Mouse (Mus musculus): ENCODE results near the gene Stat5b.
A peak's percentile ranks its signal among the peaks of the same experiment; 100 is the strongest.

The Stat5b gene

DNA sequence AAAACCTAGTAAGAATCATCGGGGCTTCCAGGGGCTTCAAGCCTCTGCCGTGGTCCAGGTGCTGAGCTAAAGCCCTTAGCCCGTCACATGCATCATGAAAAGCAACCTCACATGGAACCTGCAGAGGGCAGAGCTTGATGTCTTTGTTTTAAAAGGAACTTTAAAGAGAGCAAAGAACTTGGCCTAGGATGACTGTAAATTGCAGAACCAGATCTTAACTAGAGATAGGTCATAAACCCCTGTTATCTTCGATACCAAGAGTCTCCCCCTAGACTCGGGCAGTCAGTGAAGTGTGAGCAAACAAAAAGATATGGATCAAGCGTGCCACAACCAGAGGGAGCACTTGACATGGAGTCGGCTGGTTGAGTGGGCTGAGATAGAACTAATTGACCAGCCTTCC lies 15.1 kb upstream of the Stat5b start:
- DNase-seq (ENCODE audit: low spot score): no peak

- DNase-seq (ENCODE audit: low spot score): no peak
Observed at GRCm38 (mm10) chr11:100863141-100863540, 12.6 kb upstream of the Stat5b start.

- no peak for DNase-seq (ENCODE audit: low spot score)
Observed at GRCm38 (mm10) chr11:100861836-100862235, 11.3 kb upstream of the Stat5b start.

GRCm38 (mm10) chr11:100861335-100861734 lies 10.8 kb upstream of the Stat5b start:
- no peak for DNase-seq (ENCODE audit: low spot score)

GRCm38 (mm10) chr11:100860198-100861048 lies 9.9 kb upstream of the Stat5b start:
- peak; percentile 87 for DNase-seq (ENCODE audit: low spot score)

GRCm38 (mm10) chr11:100859579-100860075 lies 9.1 kb upstream of the Stat5b start:
- no peak for DNase-seq (ENCODE audit: low spot score)

GRCm38 (mm10) chr11:100858935-100859578 lies 8.5 kb upstream of the Stat5b start, which contains the start of gene Stat5a:
Gene Stat5a, plus strand, starts transcription at chr11:100859351.
- DNase-seq (ENCODE audit: low spot score): peak; percentile 87

- no peak for DNase-seq (ENCODE audit: low spot score)
Observed at GRCm38 (mm10) chr11:100857960-100858359, 7.4 kb upstream of the Stat5b start.

- DNase-seq (ENCODE audit: low spot score): no peak
Observed at GRCm38 (mm10) chr11:100855178-100855577, 4.7 kb upstream of the Stat5b start.

- no peak for DNase-seq (ENCODE audit: low spot score)
Observed at GRCm38 (mm10) chr11:100854268-100854667, 3.7 kb upstream of the Stat5b start.

GRCm38 (mm10) chr11:100853018-100853417 lies 2.5 kb upstream of the Stat5b start:
- DNase-seq (ENCODE audit: low spot score): no peak

DNA sequence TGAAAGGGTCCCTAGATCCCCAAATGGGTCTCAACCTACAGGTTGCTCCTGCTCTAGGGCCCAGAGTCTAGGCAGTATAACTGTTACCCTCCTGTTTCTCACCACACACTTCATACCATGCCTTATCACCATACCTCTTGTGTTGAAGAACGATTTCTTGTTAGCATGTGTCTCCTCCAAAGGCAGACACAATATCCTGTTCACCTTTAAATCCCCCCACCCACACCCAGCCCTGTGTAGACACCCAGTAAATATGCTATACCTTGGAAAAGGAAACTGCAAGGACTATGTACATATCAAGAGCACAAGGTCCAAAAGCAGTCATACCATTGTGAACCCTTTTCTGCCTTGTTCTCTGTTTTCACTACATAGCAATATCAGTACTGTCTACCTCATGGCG lies 1.6 kb upstream of the Stat5b start:
- no peak for DNase-seq (ENCODE audit: low spot score)

DNA sequence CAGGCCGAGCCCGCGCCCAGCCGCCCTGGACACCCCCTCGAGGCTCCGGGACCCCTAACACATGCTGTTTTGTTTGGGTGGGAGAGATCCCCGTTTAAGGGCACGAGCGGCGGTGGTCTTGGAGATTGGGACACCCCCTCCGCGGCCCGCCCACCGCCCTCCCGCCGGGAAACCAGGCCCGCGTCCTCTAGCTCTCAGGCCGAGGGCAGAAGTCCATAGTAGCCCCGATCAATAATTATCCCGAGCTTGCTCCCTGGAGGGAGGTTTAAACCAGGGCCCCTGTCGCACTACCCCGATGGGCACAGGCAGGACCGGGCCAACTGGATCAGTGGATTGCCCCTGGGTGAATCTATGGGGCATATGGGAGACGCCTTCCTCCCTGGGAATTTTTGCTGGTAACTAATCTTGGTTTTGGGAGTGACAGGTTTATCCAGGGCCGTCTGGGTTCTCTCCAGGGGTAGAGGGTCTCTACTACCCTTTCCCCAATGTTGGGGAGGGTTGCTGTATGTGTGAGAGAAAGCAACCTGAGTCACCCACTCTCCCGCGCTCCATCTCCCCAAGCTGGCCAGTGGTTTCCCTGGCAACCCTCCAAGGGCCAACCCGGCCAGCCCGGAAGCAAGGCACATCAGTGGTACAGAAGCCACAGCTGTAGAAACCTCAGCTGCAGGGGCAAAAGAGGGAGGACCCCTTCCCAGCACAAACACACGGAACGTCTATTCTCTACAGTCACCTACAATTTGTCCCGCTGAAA lies 429 bp upstream of the Stat5b start:
- peak; percentile 68 for DNase-seq (ENCODE audit: low spot score)

- no peak for DNase-seq (ENCODE audit: low spot score)
Observed at GRCm38 (mm10) chr11:100849456-100850037, 977 bp downstream of the Stat5b start.

DNA sequence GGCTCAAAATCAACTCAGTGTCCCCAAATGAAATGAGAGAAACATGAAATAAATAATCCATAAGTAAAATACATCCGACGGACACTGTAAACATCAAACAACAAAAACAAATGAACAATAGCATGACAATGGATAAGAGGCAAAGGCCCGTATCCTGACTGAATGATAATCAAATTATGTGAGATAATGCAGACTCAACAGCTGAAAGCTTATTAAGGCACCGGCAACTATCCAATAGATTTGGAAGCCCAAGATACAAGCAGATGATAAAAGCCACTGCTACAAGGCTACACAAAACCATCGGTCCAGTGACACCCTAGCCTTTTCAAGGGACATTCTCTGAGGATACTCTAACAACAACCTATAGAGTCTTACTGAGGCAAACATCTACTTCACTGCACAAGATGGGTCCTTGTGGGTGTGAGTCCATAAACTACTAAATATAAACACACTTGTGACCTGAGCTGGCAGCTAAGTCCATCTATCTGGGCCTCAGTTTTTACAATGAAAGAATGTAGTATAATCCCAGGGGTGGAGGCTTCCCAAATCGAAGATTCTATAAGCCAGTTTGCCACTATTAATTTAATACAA lies 1.6 kb downstream of the Stat5b start:
- no peak for DNase-seq (ENCODE audit: low spot score)

- no peak for DNase-seq (ENCODE audit: low spot score)
Observed at GRCm38 (mm10) chr11:100848080-100848479, 2.4 kb downstream of the Stat5b start.

DNA sequence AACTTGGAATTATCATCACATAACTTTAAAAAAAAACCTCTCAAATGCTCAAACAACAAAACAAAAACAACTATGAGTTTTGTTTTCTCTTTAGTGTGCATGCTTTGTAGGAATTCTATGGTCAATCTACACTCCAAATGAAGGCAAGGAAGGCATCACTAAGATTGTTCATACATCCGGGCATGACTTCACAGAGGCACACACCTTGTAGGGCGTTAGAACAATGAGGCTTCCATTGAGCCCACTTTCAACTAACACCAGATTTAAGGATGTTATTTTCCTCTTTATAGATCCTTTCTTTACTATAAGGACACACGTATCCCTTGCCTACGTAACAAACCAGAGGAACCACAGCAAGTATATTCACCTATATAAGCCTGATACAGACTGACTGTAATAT lies 3.0 kb downstream of the Stat5b start:
- no peak for DNase-seq (ENCODE audit: low spot score)

DNA sequence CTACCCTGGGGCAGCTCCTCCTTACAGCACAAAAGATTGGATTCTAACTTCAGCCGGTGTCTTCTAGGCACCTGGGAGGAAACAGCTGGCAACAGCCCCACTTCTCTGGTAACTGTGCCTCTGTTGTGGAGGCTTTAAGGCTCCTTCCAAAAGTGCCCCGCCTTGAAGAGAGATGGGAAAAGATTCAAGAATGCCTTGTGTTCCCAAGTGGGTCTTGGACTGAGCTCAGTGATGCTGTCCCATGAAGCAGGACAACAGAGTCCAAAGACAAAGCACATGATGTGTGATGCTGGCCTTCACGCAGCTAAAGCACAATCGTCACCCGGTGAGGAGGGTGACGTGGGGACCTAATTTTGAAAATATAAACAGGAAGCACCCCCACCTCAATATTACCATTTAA lies 4.7 kb downstream of the Stat5b start:
- no peak for DNase-seq (ENCODE audit: low spot score)

DNA sequence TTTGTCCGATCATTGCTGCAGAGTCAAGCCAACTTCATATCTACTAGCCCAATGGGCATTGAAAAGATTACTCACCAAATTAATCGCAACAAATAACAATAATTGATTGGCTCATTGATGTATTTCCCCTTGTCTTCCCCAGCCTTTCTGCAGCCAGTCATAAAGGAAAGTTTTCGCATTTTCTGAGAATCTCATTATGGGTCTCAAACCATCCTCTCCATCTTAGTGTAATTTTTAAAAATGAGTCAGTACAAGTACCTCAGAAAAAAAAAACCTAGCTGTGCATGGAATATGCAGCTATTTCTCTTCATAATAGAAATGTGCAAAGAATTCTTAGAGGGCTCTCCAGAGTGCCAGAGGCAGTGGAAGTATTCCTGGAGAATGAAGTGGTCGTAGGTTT lies 6.4 kb downstream of the Stat5b start:
- DNase-seq (ENCODE audit: low spot score): no peak

GRCm38 (mm10) chr11:100843070-100843669 lies 7.4 kb downstream of the Stat5b start:
- no peak for DNase-seq (ENCODE audit: low spot score)

- no peak for DNase-seq (ENCODE audit: low spot score)
Observed at GRCm38 (mm10) chr11:100842025-100842424, 8.5 kb downstream of the Stat5b start.
